Comparison of ENCODE assay signal across 14 mouse cellular contexts in the genomic region with DNA sequence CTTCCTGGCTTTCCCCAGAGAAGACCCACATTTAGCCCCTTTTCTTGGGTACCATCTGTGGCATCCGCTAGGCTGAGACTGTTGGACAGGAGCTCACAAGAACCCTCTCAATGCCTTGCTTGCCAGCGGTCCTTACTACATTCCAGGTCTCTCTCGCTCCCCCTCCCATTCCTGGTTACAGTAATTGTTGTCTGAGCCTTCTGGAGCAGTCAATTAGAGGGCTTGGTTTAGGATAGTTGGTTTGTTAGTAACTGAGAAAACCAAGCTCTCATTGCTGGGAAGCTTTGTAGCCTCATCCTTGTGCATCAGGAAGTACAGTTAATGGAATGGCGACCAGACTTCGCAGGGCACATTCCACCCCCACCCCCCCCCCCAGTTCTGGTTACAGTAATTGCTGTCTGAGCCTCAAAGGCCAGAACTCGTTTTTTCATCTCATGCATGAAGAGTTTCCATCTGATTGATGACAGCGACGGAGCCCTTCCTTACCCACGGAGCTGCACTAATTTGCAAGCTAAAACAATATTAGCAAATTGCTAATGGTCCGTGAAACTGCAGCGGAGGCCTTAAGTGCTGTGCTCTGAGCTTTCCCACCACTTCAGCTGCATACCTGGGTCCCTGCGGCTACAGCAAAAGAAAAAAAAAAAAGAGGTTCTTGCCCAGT.
DNase-seq lines count a peak whose midpoint lies in the region; ATAC-seq and TF ChIP-seq lines count a peak whose summit lies in the region.
"Had no signal": no experiment of that assay in that cellular context is flagged by ENCODE, and none has a peak within 500 bp of the region (broad histone marks: within the 10 kb centered on the region; RNA-seq: fewer than 3 reads in every experiment).

No protein-coding gene starts in this region.

- H3K27ac ChIP-seq in kidney, embryonic 16.5 days (ENCODE audit: low read length): no peak overlapping the region
- no peak overlapping the region for H3K27ac ChIP-seq in forebrain, embryonic 16.5 days (ENCODE audit: low read length)
- H3K27ac ChIP-seq in neural tube, embryonic 12.5 days: no peak overlapping the region
- H3K27ac ChIP-seq in cerebellum, adult 2 months (ENCODE audit: insufficient read depth, low read length): no peak overlapping the region
- H3K27ac ChIP-seq in limb, embryonic 10.5 days: no peak overlapping the region
- H3K27ac ChIP-seq: heart, embryonic 13.5 days; macrophage had no signal

- H3K36me3 ChIP-seq in kidney, embryonic 16.5 days (ENCODE audit: insufficient read depth, low read length): no peaks in the 10 kb centered on the region
- H3K36me3 ChIP-seq in forebrain, embryonic 16.5 days (ENCODE audit: control insufficient read depth, insufficient read depth): no peaks in the 10 kb centered on the region
- H3K36me3 ChIP-seq in neural tube, embryonic 12.5 days: no peaks in the 10 kb centered on the region
- no peaks in the 10 kb centered on the region for H3K36me3 ChIP-seq in limb, embryonic 10.5 days
- H3K36me3 ChIP-seq: heart, embryonic 13.5 days had no signal

- no peak overlapping the region for H3K4me2 ChIP-seq in kidney, embryonic 16.5 days (replicated peaks; ENCODE audit: low read depth, low read length)
- H3K4me2 ChIP-seq in forebrain, embryonic 16.5 days (ENCODE audit: low read length): no peak overlapping the region; the same call in 1 of the 2 replicates
- peak overlapping the region; percentile 31; the same call in 1 of the 2 replicates for H3K4me2 ChIP-seq in neural tube, embryonic 12.5 days (replicated peaks)
- H3K4me2 ChIP-seq: heart, embryonic 13.5 days had no signal

- H3K4me1 ChIP-seq in kidney, embryonic 16.5 days (ENCODE audit: insufficient read depth, low read length): 0 out of 2 replicates have a peak, but pooled peaks cover 9% of the 10 kb centered on the region
- H3K4me1 ChIP-seq in forebrain, embryonic 16.5 days (replicated peaks; ENCODE audit: control insufficient read depth, insufficient read depth, low read length): peaks cover 14% of the 10 kb centered on the region
- H3K4me1 ChIP-seq in neural tube, embryonic 12.5 days: peaks cover 19% of the 10 kb centered on the region
- peaks cover 8% of the 10 kb centered on the region for H3K4me1 ChIP-seq in cerebellum, adult 2 months (ENCODE audit: control insufficient read depth, insufficient read depth, low read length)
- H3K4me1 ChIP-seq in limb, embryonic 10.5 days: peaks cover 14% of the 10 kb centered on the region
- H3K4me1 ChIP-seq: heart, embryonic 13.5 days had no signal

- H3K27me3 ChIP-seq in kidney, embryonic 16.5 days (ENCODE audit: insufficient read depth, low read length): peaks cover 11% of the 10 kb centered on the region
- H3K27me3 ChIP-seq in forebrain, embryonic 16.5 days (replicated peaks; ENCODE audit: control insufficient read depth, insufficient read depth, low read length): no peaks in the 10 kb centered on the region
- H3K27me3 ChIP-seq in neural tube, embryonic 12.5 days (replicated peaks): no peaks in the 10 kb centered on the region
- H3K27me3 ChIP-seq in cerebellum, adult 2 months (ENCODE audit: control insufficient read depth, insufficient read depth, low read length): peaks cover 6% of the 10 kb centered on the region
- H3K27me3 ChIP-seq in limb, embryonic 10.5 days (ENCODE audit: low read depth, poor library complexity, severe bottlenecking): no peaks in the 10 kb centered on the region
- H3K27me3 ChIP-seq: heart, embryonic 13.5 days had no signal

- WGBS in kidney, embryonic 16.5 days: 21% methylated on average over 12 of the region's 12 CpGs
- WGBS in forebrain, embryonic 16.5 days: 14% methylated on average over 12 of the region's 12 CpGs
- 16% methylated on average over 12 of the region's 12 CpGs for WGBS in neural tube, embryonic 12.5 days
- WGBS in cerebellum, adult 2 months: 8% methylated on average over 12 of the region's 12 CpGs
- 36% methylated on average over 12 of the region's 12 CpGs for WGBS in limb, embryonic 10.5 days

- no peak overlapping the region for H3K4me3 ChIP-seq in kidney, embryonic 16.5 days (ENCODE audit: low read length)
- no peak overlapping the region for H3K4me3 ChIP-seq in forebrain, embryonic 16.5 days (replicated peaks; ENCODE audit: low read length)
- no peak overlapping the region for H3K4me3 ChIP-seq in neural tube, embryonic 12.5 days
- no peak overlapping the region for H3K4me3 ChIP-seq in cerebellum, adult 2 months (replicated peaks; ENCODE audit: insufficient read depth, low read depth, low read length)
- no peak overlapping the region for H3K4me3 ChIP-seq in limb, embryonic 10.5 days
- H3K4me3 ChIP-seq: heart, embryonic 13.5 days had no signal

- peak; percentile 27; the same call in 1 of the 2 replicates for ATAC-seq in kidney, embryonic 16.5 days (ENCODE audit: low FRiP score, low TSS enrichment)
- ATAC-seq in forebrain, embryonic 16.5 days: peak; percentile 45; the same call in 1 of the 2 replicates
- ATAC-seq in neural tube, embryonic 12.5 days (ENCODE audit: low FRiP score, low read depth): peak; percentile 75
- ATAC-seq: CD4-positive, CD25-positive, alpha-beta regulatory T cell, adult 4 months had no signal

- no peak for TF ChIP-seq CTCF in cerebellum, adult 2 months (IDR thresholded peaks at IDR 0.05; ENCODE audit: borderline replicate concordance, insufficient read depth, low read depth, low read length)

- no peak for TF ChIP-seq POLR2A in cerebellum, adult 2 months (IDR thresholded peaks at IDR 0.05; ENCODE audit: borderline replicate concordance, insufficient read depth, low read length)

- no peak overlapping the region for H3K9ac ChIP-seq in kidney, embryonic 16.5 days (replicated peaks; ENCODE audit: low read length)
- H3K9ac ChIP-seq in forebrain, embryonic 16.5 days (replicated peaks; ENCODE audit: low read depth, low read length): no peak overlapping the region
- H3K9ac ChIP-seq in neural tube, embryonic 12.5 days: no peak overlapping the region
- H3K9ac ChIP-seq: heart, embryonic 13.5 days had no signal

- no peak for DNase-seq in kidney, postnatal 14 days
- peak; percentile 14 for DNase-seq in embryo, embryonic 11.5 days (ENCODE audit: low read depth, low spot score)
- DNase-seq in cerebellum, adult 2 months: no peak
- DNase-seq in limb, embryonic 10.5 days (ENCODE audit: low spot score): no peak
- no peak for DNase-seq in adrenal gland, postnatal 36 days
- DNase-seq: gastrocnemius, postnatal 25 days; kidney, postnatal 36 days; lung, adult 18-20 months had no signal

- no peaks in the 10 kb centered on the region for H3K9me3 ChIP-seq in kidney, embryonic 16.5 days (ENCODE audit: low read length)
- no peaks in the 10 kb centered on the region for H3K9me3 ChIP-seq in forebrain, embryonic 16.5 days (ENCODE audit: control insufficient read depth, low read length)
- no peaks in the 10 kb centered on the region for H3K9me3 ChIP-seq in neural tube, embryonic 12.5 days
- H3K9me3 ChIP-seq in limb, embryonic 10.5 days (replicated peaks): no peaks in the 10 kb centered on the region
- H3K9me3 ChIP-seq: heart, embryonic 13.5 days had no signal
